Mouse (Mus musculus): ENCODE measurements around the gene Abcd4.

The Abcd4 gene

DNA sequence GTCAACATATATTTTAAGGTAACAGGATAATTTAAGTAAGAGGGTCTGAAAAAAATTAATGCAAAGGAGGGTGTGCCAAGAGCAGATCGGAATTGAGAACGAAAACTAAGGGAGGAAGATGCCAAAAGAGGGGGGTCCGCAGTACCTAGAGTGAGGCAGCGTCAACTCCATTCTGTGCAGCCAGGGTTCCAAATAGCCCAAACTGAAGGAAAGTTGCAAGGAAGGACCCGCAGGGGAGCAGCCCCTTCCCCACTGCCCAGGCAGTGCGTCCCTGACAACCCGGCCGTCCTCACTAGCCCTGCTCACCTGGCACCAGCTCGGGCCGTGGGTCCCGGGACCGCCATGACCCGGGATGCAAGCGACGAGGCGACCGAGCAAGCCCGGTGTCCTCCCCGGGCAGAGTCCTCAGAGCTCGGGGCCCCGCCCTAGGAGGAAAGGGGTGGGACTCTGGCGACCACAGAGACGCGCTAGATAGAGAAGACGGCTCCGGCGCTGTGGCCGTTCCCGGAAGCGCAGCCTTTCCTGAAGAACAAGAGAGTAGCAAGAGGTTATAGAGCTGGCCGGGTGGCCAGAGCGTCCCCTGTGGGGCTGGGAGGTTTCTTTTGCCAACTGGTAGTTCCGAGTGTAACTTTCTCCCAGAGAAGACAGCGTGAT lies at the start of gene Abcd4:
Gene Abcd4, minus strand, starts transcription at position 437 of the 654 bp plus-strand sequence.
- peak; percentile 89 for DNase-seq

GRCm38 (mm10) chr12:84653912-84654311 lies 36.7 kb upstream of the Abcd4 start:
- peak; percentile 70 for DNase-seq

GRCm38 (mm10) chr12:84650234-84650633 lies 33.0 kb upstream of the Abcd4 start:
- DNase-seq = no peak

GRCm38 (mm10) chr12:84640654-84641053 lies 23.4 kb upstream of the Abcd4 start, which contains the start of gene Vrtn:
Gene Vrtn, plus strand, starts transcription at chr12:84641019.
- no peak for DNase-seq

GRCm38 (mm10) chr12:84640253-84640652 lies 23.0 kb upstream of the Abcd4 start:
- DNase-seq = no peak

DNA sequence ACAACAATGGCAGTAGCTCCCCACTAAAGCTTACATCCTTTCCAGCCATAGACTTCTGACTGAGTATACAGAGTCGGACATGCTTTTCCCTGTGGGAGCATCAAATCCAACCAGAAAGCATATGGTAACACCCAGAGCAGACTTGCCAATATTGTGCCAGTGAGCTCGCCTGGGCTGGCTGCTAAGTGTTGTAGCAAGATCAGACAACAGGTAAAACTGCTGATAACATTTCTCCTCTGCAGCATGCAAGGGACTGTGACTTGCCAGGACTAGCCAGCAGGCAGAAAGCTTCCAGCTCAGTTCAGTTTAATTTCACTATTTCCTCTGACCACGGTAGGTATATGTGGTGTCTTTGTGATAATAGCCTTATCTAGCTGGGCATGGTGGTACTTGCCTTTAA lies 14.7 kb upstream of the Abcd4 start:
- no peak for DNase-seq

DNA sequence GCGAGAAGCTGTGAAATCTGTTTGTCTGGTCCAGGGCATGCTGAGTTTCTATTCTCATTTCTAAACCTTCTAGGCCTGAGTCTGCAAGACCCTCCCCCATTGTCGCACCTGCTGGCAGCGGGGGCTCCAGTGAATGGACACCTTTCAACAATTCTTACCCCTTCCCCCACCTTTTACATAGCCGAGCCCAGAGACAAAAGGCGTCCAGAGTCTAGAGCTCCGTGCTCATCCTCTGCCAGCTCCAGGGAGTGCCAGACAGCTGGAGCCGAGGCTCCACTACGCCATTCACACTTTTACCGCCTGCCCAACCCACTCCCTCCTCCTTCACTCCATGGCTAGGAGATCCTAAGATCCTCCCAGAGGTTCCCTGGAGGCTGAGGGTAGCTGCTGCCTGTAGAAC lies 7.9 kb upstream of the Abcd4 start:
- no peak for DNase-seq

DNA sequence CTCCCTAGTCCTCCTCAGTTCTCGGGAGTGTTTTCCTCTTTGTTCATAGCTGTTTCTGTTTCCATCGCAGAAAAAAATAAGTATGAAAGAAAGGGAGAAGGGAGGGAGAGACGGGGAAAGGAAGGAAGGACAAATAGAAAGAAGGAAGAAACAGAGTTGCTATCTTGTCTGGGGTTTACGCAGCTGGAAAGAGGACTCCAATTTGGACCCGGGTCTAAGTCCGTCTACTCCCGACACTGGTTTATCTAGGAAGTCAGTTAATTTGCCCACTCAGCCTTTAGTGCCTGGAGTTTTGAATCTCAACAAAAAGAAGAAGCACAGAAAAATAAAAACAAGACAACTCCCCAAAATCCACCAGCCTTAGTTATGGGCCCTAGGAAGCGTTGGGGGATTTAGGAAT lies 7.4 kb upstream of the Abcd4 start:
- DNase-seq = no peak

DNA sequence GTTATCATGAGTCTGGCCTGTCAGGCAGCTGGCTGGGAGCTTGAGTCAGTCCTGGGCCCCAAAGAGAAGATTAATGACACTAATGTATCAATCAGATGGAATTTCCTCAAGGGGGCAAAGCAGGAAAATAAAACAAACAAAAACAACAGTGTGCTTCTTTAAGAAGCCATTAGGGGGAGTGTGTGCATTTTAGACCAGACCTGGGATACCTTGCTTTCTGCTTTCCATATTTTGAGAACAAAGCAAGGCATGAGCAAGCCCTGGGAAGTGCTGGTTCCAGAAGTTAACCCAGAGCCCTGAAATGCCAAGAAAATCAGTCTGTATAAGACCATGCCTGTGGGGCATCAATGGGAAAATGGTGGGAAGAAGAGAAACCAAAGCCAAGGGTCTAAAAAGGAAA lies 3.8 kb upstream of the Abcd4 start:
- no peak for DNase-seq

- no peak for DNase-seq
Measured at GRCm38 (mm10) chr12:84617663-84618062, 450 bp upstream of the Abcd4 start.

- no peak for DNase-seq
Measured at GRCm38 (mm10) chr12:84614524-84614923, 2.7 kb downstream of the Abcd4 start.

- no peak for DNase-seq
Measured at GRCm38 (mm10) chr12:84614001-84614400, 3.2 kb downstream of the Abcd4 start.

- DNase-seq = no peak
Measured at GRCm38 (mm10) chr12:84612518-84612917, 4.7 kb downstream of the Abcd4 start.

GRCm38 (mm10) chr12:84611718-84612117 lies 5.5 kb downstream of the Abcd4 start:
- no peak for DNase-seq

DNA sequence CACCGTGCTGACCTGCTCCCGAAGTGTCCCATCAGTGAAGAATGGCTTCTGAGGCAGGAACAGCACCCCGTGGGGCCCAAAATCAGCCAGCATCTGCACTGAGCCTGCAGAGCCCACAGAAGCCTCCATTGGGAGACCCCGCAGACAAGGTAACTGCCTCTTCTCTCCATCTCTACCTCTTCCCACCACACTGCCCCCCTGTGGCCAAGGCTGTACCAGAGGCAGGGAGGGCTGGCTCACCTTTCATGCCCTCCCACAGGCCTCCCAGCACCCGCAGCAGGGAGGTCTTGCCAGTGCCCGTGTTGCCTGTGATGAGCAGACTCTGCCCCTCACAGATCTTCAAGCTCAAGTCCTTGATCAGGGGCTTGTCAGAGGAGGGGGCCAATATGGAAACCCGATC lies 11.4 kb downstream of the Abcd4 start:
- no peak for DNase-seq

DNA sequence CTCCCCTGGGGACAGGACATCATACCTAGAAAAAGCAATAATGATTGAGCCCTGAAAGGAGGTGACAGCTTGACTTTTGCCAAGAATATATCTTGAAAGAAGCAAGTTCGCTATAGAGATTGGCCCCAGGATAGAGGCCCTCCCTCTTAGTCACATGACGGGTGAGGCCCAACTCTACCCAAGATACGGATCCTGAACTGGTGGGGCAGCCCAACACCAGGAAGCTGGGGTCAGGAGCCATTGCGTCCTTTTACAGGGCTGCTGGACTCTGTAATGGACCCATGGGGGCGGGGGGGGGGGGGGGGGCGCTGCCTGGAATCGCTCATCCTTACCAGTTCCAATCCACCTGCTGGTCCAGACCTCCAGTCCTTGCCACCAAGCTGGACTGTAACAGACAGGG lies 13.2 kb downstream of the Abcd4 start:
- no peak for DNase-seq

DNA sequence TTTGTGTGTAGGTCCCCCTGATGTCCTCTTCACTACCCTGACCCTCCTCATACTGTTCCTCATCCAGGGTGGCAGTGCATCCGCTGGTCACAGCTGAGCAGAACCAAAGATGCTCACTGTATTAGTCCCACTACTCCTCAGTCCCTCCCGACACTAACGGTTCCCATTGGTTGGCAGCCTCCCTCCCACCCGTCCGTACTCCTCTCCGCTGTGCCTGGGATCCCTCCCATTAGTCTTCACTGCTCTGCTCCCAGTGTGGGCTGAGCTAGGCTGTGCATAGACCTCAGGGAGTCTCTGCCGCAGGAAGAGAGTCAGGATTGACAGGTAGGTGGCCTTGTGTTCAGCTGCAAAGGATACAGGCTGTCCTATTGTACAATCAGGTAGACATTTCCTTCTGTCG lies 18.9 kb downstream of the Abcd4 start:
- DNase-seq = no peak

GRCm38 (mm10) chr12:84589825-84590761 lies 27.1 kb downstream of the Abcd4 start:
- DNase-seq = peak; percentile 99

DNA sequence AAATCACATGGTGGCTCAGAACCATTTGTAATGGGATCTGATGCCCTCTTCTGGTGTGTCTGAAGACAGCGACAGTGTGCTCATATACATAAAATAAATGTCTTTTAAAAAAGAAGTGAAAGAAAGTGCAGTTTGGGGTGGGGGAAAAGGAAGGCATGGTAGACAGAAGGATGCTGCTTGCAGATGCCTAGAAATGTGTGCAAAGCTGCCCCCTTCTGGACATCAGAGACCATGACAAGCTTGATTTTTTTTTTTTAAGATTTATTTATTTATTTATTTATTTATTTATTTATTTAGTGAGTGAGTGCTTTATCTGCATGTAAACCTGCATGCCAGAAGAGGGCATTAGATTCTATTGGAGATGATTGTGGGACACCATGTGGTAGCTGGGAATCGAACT lies 35.9 kb downstream of the Abcd4 start:
- no peak for DNase-seq

DNA sequence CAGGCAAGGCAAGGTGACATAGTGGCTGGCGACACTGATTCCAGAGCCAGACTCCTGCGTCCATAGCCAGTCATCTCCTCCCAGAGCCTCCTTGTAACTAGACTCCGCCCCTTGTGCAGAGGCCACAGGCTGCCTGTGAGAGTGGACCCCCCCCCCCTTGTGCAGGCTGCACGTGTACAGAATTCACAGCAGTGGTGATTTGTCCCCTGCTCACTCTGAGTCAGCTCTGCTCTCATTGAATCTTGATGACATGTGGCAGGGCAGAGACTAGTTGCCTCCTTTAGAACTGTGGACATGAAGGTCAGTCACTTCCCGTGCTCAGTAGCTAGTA lies 38.8 kb downstream of the Abcd4 start:
- DNase-seq = no peak

DNA sequence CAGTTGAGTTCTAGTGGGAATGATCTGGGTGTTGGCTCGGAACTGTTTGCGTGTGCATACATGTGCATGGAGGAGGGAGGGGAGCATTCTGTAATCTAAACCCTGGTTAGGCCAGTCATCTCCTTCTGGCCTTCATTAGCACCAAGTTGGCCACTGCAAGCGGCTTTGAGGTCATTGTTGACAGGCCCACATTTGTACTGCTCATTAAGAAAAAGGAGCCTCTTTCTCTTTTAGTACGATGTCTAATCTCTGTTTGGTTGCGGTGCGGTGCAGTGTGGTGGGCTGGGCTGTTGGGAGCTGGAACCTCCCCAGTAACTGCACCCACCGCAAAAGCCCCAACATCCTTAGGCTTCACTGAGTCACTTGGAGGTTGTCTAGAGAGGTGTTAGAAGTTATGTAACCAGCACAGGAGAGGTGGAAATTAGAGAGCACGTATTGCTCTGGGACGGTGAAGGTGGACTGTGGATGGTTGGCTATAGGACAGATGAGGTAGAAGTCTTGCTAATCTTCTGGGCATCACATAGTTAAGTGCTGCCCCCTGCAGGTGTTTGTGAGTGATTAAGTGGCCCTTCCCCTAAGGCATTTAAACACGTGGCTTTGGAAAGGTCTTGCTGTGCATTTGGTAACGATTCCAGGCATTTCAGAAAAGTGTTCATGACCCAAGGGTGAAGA lies 39.3 kb downstream of the Abcd4 start:
- DNase-seq = no peak

GRCm38 (mm10) chr12:84573094-84573493 lies 44.1 kb downstream of the Abcd4 start:
- no peak for DNase-seq

DNA sequence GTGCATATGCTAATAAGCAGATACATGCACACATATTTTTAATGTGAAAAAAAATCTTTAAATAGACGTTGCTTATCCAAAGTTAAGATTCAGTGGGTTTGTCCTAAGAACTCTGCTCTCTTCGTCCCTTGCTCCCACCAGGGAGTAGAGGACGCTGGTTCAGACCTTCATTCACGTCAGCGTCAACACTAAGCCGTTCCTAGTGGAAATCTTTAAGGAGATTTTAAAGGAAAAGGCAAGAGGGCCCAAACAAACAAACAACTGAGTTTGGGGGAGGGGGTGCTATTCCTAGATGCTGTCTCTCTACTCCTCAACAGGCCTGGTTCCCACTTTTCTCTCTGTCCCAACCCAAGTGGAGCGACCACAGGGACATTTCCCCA lies 44.9 kb downstream of the Abcd4 start:
- no peak for DNase-seq
